Mouse (Mus musculus): ENCODE measurements at regions not wholly inside any gene's neighbourhood (a gene's known extent, or its start where the extent isn't known, plus 50 kb on each side); places are given as distances from the start of the nearest gene placed in this dataset.
A peak's percentile ranks its signal among the peaks of the same experiment; 100 is the strongest.
"Not testable (repeated sequence)": the region's sequence is repeated elsewhere in the genome, so short reads cannot be mapped to it uniquely, and the experiment has no call there.

GRCm38 (mm10) chr17:79540511-79540910, 71.2 kb upstream of the Rmdn2 start:
- ATAC-seq (ENCODE audit: insufficient number of reproducible peaks, low FRiP score, low TSS enrichment): no peak

DNA sequence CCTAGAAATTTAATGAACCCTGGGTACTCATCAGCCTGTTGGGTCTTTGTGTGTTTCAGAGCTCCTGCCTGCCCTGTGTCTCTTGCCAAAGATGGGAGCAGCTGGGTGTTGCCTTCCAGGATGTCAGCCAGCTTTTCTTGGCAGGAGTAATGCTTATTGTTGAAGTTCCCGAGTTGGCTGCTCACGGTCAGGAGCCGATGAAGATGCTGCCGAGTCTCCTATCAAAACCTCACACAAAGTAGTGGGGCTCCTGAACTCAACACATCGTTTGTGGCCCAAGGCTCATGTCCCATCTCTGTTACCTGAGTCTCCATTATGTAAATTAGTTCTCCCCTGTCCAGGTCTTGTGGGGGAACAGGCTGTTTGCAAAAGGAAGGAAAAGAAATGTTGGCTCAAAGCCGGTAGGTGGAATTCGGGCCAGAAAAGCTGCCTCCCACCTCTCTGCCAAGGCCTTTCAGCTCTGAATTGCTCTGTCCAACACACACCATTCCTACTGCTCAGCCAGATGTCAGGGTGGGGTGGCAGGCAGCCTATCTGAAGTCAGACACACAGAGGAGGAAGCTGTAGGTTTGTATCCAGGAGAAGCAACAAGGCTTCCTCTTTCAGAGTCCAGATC, 67.6 kb upstream of the Rmdn2 start:
- peak; percentile 52; the same call in 1 of the 2 replicates for ATAC-seq (ENCODE audit: insufficient number of reproducible peaks, low FRiP score, low TSS enrichment)

- no peak for ATAC-seq (ENCODE audit: insufficient number of reproducible peaks, low FRiP score, low TSS enrichment)
These were observed 65.8 kb upstream of the Rmdn2 start for GRCm38 (mm10) chr17:79545878-79546277.

DNA sequence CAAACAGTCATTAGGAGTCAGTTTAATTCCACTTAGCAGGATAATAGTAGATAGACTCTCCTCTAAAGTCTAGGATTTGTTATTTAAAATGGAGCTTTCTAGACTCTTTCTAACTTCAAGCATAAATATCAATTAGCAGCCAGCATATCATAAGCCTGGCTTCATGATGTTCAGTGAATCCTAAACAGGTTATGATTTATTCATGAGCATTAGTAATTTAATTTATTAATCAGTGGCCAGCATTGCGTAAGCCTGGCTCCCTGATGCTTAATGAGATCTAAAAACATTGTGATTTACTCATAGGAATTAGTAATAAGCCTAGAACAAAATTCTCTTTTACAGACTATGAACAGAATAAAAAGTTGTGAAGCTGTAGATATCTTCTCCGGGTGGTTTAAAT, 64.6 kb upstream of the Rmdn2 start:
- no peak for ATAC-seq (ENCODE audit: insufficient number of reproducible peaks, low FRiP score, low TSS enrichment)

GRCm38 (mm10) chr17:79547524-79547923, 64.1 kb upstream of the Rmdn2 start:
- ATAC-seq (ENCODE audit: insufficient number of reproducible peaks, low FRiP score, low TSS enrichment): no peak

DNA sequence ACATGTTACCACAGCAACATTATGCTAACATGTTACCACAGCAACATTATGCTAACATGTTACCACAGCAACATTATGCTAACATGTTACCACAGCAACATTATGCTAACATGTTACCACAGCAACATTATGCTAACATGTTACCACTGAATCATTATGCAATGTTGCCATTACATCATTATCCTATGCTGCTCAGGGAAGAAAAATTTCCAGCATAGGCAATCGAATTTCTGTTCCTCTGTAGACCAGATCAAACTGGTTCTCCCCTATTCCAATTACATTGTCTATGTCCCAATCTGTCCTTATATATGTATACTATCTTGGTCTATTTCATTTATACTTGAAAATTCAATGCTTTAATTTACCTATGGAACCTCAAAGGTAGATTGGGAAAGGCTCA, 61.3 kb upstream of the Rmdn2 start:
- ATAC-seq (ENCODE audit: insufficient number of reproducible peaks, low FRiP score, low TSS enrichment): not testable (repeated sequence)

- no peak for ATAC-seq (ENCODE audit: insufficient number of reproducible peaks, low FRiP score, low TSS enrichment)
These were observed 57.8 kb upstream of the Rmdn2 start for GRCm38 (mm10) chr17:79553850-79554249.

- no peak for ATAC-seq (ENCODE audit: insufficient number of reproducible peaks, low FRiP score, low TSS enrichment)
These were observed 56.1 kb upstream of the Rmdn2 start for GRCm38 (mm10) chr17:79555593-79555992.
